Mouse (Mus musculus) adrenal gland, adult 8-10 months (tissue): Measurements from ENCODE around the gene Mllt3. TPM values are rescaled to one million over a fixed set of nuclear protein-coding genes. Genes with fewer than 3 reads are reported as not detected.

Experiments
- DNase-seq: peaks from one replicate; pipeline ENCODE4 v3.0.0; 2022
- total RNA-seq, 4 experiments: library from RNA; stranded (reverse); gene quantifications; 2 replicates each; pipeline ENCODE4 v1.2.4; 2022

Gene Mllt3
- total RNA-seq, 4 experiments from 2014 or later: 26.0 to 32.0 (median 27.7) TPM

GRCm38 (mm10) chr4:87878701-87879100 is 154.5 kb downstream of the Mllt3 start:
- DNase-seq: no peak

GRCm38 (mm10) chr4:87870563-87870962 is 162.6 kb downstream of the Mllt3 start:
- no peak for DNase-seq

- DNase-seq: no peak
Measured at GRCm38 (mm10) chr4:87866564-87866963, 166.6 kb downstream of the Mllt3 start.

GRCm38 (mm10) chr4:87865848-87866247 is 167.3 kb downstream of the Mllt3 start:
- DNase-seq: no peak

GRCm38 (mm10) chr4:87865041-87865440 is 168.1 kb downstream of the Mllt3 start:
- no peak for DNase-seq

- no peak for DNase-seq
Measured at GRCm38 (mm10) chr4:87863212-87863611, 170.0 kb downstream of the Mllt3 start.

GRCm38 (mm10) chr4:87860723-87861122 is 172.4 kb downstream of the Mllt3 start:
- DNase-seq: no peak

GRCm38 (mm10) chr4:87859148-87859547 is 174.0 kb downstream of the Mllt3 start:
- no peak for DNase-seq

- DNase-seq: no peak
Measured at GRCm38 (mm10) chr4:87857982-87858381, 175.2 kb downstream of the Mllt3 start.

- no peak for DNase-seq
Measured at GRCm38 (mm10) chr4:87852461-87852860, 180.7 kb downstream of the Mllt3 start.

- no peak for DNase-seq
Measured at GRCm38 (mm10) chr4:87850051-87850450, 183.1 kb downstream of the Mllt3 start.

GRCm38 (mm10) chr4:87844668-87845210 is 188.4 kb downstream of the Mllt3 start:
- DNase-seq: no peak

GRCm38 (mm10) chr4:87840210-87840910 is 192.8 kb downstream of the Mllt3 start:
- DNase-seq: no peak

- no peak for DNase-seq
Measured at GRCm38 (mm10) chr4:87838716-87839115, 194.4 kb downstream of the Mllt3 start.

- no peak for DNase-seq
Measured at GRCm38 (mm10) chr4:87837471-87838361, 195.4 kb downstream of the Mllt3 start.

GRCm38 (mm10) chr4:87836257-87836656 is 196.9 kb downstream of the Mllt3 start:
- DNase-seq: no peak

GRCm38 (mm10) chr4:87835191-87835590 is 198.0 kb downstream of the Mllt3 start:
- DNase-seq: no peak

- no peak for DNase-seq
Measured at GRCm38 (mm10) chr4:87834310-87834709, 198.9 kb downstream of the Mllt3 start.

GRCm38 (mm10) chr4:87830794-87831306 is 202.3 kb downstream of the Mllt3 start:
- DNase-seq: no peak

- DNase-seq: no peak
Measured at GRCm38 (mm10) chr4:87829426-87830063, 203.6 kb downstream of the Mllt3 start.

GRCm38 (mm10) chr4:87826336-87826735 is 206.8 kb downstream of the Mllt3 start:
- DNase-seq: no peak

GRCm38 (mm10) chr4:87823623-87824022 is 209.5 kb downstream of the Mllt3 start:
- no peak for DNase-seq

- no peak for DNase-seq
Measured at GRCm38 (mm10) chr4:87823191-87823590, 210.0 kb downstream of the Mllt3 start.
